Mouse (Mus musculus) macrophage (primary cell): ENCODE results near the gene Wdr18. TPM values are rescaled to one million over a fixed set of nuclear protein-coding genes. Genes with fewer than 3 reads are reported as not detected.

Source experiments
- H3K27ac ChIP-seq: fragments of 350-480 bp; formaldehyde crosslinking; 2 replicates; pipeline ENCODE4 v1.9.0; 2021
- H3K36me3 ChIP-seq: fragments of 350-480 bp; formaldehyde crosslinking; 2 replicates; pipeline ENCODE4 v1.9.0; 2021; ENCODE audit errors: inconsistent target
- H3K4me3 ChIP-seq: fragments of 350-480 bp; formaldehyde crosslinking; 2 replicates; pipeline ENCODE4 v1.9.0; 2021; ENCODE audit errors: inconsistent target
- H3K79me2 ChIP-seq: fragments of 350-480 bp; formaldehyde crosslinking; 2 replicates; pipeline ENCODE4 v1.9.0; 2021; ENCODE audit errors: inconsistent target
- WGBS: methylation state at CpG from one replicate; pipeline ENCODE4 v1.1.7; 2026; ENCODE audit warnings: inconsistent platforms; ENCODE audit not compliant: missing documents; 5-methylcytosine and 5-hydroxymethylcytosine counted together
- polyA plus RNA-seq: library from polyadenylated mRNA; stranded (reverse); fragments of 250-400 nt; gene quantifications from 3 replicates; pipeline ENCODE4 v1.2.4, GENCODE M21; 2018; ENCODE audit warnings: inconsistent platforms

The Wdr18 gene
- polyA plus RNA-seq, 1 experiment from 2014 or later: 11.4 TPM

- 7% methylated on average over 35 of the region's 35 CpGs for WGBS
- Histone ChIP-seq H3K79me2 (no peaks in the 10 kb centered on the region; the same call in 1 of the 2 replicates), H3K27ac (peak overlapping the region; percentile 57), H3K36me3 (peaks cover 17% of the 10 kb centered on the region; the same call in 1 of the 2 replicates), H3K4me3 (peak overlapping the region; percentile 81)
Observed at GRCm38 (mm10) chr10:79997034-79997760, 37.2 kb downstream of the Wdr18 start.

- H3K27ac ChIP-seq: no peak overlapping the region
Observed at GRCm38 (mm10) chr10:79997819-79998218, 37.9 kb downstream of the Wdr18 start.

DNA sequence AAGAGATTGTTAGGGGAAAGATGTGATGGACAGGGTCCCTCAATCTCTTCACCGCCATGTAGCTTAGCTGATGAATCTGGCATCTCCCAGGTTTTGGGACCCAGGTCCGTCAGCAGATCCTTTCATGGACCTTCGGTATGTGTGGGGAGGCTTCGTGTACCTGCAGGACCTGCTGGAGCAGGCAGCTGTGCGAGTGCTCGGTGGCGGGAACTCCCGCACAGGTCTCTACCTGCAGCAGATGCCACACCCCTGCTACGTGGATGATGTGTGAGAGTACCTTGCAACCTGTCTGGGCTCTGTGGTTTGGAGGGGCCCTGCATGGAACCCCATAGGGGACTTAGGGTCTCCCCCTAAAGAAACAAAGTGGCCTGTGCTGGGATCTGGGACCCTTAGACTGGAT is 42.0 kb downstream of the Wdr18 start:
- peaks cover 37% of the 10 kb centered on the region; the same call in 1 of the 2 replicates for H3K36me3 ChIP-seq
- H3K27ac ChIP-seq: no peak overlapping the region
- H3K79me2 ChIP-seq: no peaks in the 10 kb centered on the region; the same call in 1 of the 2 replicates
- no peak overlapping the region for H3K4me3 ChIP-seq
- WGBS: 100% methylated on average over 8 of the region's 9 CpGs

More at GRCm38 (mm10) chr10:79997819-79998218, 37.9 kb downstream of the Wdr18 start:
- Histone ChIP-seq H3K79me2 (no peaks in the 10 kb centered on the region; the same call in 1 of the 2 replicates), H3K36me3 (peaks cover 20% of the 10 kb centered on the region; the same call in 1 of the 2 replicates), H3K4me3 (no peak overlapping the region)
- WGBS: 89% methylated on average over 15 of the region's 15 CpGs

DNA sequence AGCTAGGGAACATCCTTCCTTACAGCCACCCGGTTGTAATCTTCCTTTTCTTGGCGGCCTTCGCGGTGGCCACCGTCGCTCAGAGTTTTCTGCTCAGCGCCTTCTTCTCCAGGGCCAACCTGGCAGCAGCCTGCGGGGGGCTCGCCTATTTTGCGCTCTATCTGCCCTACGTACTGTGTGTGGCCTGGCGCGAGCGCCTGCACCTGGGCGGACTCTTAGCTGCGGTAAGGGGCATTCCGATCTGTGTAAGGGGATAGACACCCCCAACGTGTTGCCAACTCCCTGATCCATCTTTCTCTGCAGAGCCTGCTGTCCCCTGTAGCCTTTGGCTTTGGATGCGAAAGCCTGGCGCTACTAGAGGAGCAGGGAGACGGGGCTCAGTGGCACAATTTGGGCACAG is 42.9 kb downstream of the Wdr18 start:
- no peak overlapping the region for H3K27ac ChIP-seq
- H3K4me3 ChIP-seq: no peak overlapping the region
- 92% methylated on average over 20 of the region's 21 CpGs for WGBS
- H3K79me2 ChIP-seq: no peaks in the 10 kb centered on the region; the same call in 1 of the 2 replicates
- peaks cover 44% of the 10 kb centered on the region; the same call in 1 of the 2 replicates for H3K36me3 ChIP-seq

- Histone ChIP-seq H3K4me3 (no peak overlapping the region), H3K79me2 (no peaks in the 10 kb centered on the region), H3K27ac (no peak overlapping the region), H3K36me3 (peaks cover 52% of the 10 kb centered on the region)
- 89% methylated on average over 9 of the region's 9 CpGs for WGBS
Observed at GRCm38 (mm10) chr10:80003374-80004232, 43.7 kb downstream of the Wdr18 start.

DNA sequence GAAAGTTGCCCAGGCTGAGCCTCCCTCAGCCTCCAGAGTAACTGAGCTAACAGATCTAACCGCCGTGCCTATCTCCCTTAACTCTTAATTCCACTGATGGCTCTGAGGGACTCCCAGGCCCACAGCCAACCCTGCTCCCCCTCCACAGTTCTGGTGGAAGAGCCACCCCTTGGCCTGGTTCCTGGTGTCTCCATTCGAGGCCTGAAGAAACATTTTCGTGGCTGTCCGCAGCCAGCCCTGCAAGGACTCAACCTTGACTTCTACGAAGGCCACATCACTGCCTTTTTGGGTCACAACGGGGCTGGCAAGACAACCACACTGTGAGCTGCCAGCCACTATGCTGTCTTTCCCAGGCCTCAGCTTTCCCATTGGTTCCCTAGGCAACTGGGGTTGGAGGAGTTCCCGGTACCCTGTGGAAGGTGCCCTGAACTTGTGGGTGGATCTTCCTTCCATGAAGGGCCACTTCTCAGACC is 44.3 kb downstream of the Wdr18 start:
- Histone ChIP-seq H3K79me2 (no peaks in the 10 kb centered on the region), H3K36me3 (peaks cover 56% of the 10 kb centered on the region), H3K27ac (no peak overlapping the region), H3K4me3 (no peak overlapping the region)
- 92% methylated on average over 6 of the region's 8 CpGs for whole genome bisulfite sequencing

GRCm38 (mm10) chr10:80011740-80012139 is 51.8 kb downstream of the Wdr18 start:
- peaks cover 52% of the 10 kb centered on the region for H3K36me3 ChIP-seq
- H3K79me2 ChIP-seq: peaks cover 3% of the 10 kb centered on the region
- 94% methylated on average over 6 of the region's 6 CpGs for WGBS
- no peak overlapping the region for H3K27ac ChIP-seq
- no peak overlapping the region for H3K4me3 ChIP-seq

DNA sequence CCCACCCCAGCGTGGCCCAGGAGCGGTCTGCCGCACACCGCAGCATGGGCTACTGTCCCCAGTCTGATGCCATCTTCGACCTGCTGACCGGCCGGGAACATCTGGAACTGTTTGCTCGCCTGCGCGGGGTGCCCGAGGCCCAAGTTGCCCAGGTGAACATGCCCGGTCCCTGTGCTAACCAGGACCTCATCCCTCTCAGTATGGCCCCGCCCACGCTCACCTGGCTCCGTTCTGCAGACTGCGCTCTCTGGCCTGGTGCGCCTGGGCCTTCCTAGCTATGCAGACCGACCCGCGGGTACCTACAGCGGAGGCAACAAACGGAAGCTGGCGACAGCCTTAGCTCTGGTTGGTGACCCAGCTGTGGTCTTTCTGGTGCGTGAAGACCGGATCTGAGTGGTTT is 53.7 kb downstream of the Wdr18 start:
- Histone ChIP-seq H3K36me3 (peaks cover 35% of the 10 kb centered on the region), H3K27ac (no peak overlapping the region), H3K79me2 (peaks cover 22% of the 10 kb centered on the region), H3K4me3 (no peak overlapping the region)
- 96% methylated on average over 25 of the region's 25 CpGs for WGBS

- H3K36me3 ChIP-seq: peaks cover 31% of the 10 kb centered on the region
Observed at GRCm38 (mm10) chr10:80014484-80015290, 54.7 kb downstream of the Wdr18 start.

DNA sequence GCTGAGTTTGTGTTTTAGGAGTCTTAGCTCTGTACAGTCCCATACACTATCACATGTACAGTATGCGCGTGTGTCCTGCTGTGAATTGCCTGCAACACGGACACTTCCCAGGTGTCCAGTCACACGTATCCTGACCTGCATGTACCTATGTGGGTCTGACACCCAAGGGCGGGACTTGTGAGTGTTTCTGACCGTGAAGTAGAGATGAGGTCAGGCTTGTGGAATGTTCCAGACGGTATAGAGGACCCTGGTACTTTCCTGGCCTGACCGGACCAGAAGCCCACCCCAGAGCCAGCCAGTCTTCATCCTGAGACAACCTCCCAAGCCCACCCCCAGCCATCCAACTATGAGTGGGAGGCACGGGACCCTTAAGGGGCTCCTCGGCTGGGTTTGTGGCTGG is 55.6 kb downstream of the Wdr18 start:
- Histone ChIP-seq H3K36me3 (peaks cover 29% of the 10 kb centered on the region; the same call in 1 of the 2 replicates), H3K79me2 (peaks cover 41% of the 10 kb centered on the region), H3K4me3 (no peak overlapping the region), H3K27ac (peak overlapping the region; percentile 97; the same call in 1 of the 2 replicates)
- 89% methylated on average over 10 of the region's 10 CpGs for WGBS

More at GRCm38 (mm10) chr10:80014484-80015290, 54.7 kb downstream of the Wdr18 start:
- H3K4me3 ChIP-seq: no peak overlapping the region
- H3K79me2 ChIP-seq: peaks cover 32% of the 10 kb centered on the region
- H3K27ac ChIP-seq: no peak overlapping the region
- 81% methylated on average over 24 of the region's 28 CpGs for WGBS

- WGBS: 0% methylated on average over 11 of the region's 11 CpGs
- Histone ChIP-seq H3K4me3 (peak within 1 kb of the TSS; percentile 90), H3K27ac (peak within 1 kb of the TSS; percentile 97), H3K36me3 (peaks cover 31% of the 10 kb centered on the region; the same call in 1 of the 2 replicates), H3K79me2 (peaks cover 51% of the 10 kb centered on the region)
Observed at GRCm38 (mm10) chr10:80016511-80016910, 56.6 kb downstream of the Wdr18 start, which contains the start of gene Arhgap45. Gene Arhgap45, plus strand, starts transcription at chr10:80016653.

- H3K27ac ChIP-seq: peak overlapping the region; percentile 97
- peak overlapping the region; percentile 90 for H3K4me3 ChIP-seq
- peaks cover 55% of the 10 kb centered on the region for H3K79me2 ChIP-seq
- H3K36me3 ChIP-seq: peaks cover 31% of the 10 kb centered on the region; the same call in 1 of the 2 replicates
- 0% methylated on average over 10 of the region's 10 CpGs for WGBS
Observed at GRCm38 (mm10) chr10:80016931-80017330, 57.0 kb downstream of the Wdr18 start.

DNA sequence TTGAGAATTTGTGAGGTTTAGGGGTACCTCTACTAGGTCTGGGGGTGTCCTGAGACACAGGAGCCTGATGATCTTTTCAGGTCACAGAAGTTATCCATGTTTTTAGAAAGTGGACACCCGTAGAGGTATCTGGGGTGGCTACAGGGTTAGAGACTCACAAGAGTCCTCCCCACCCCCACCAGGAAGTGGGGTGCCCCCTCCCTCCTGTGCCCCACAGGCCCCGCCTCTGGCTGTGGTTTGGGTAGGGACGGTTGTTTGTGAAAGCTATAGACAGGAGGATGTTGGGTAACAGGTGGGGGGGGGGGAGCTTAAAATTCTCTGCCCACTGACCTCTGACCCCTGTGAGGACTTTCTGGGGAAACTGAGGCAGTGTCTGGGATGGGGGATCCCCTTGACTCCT is 57.4 kb downstream of the Wdr18 start:
- 0% methylated on average over 1 of the region's 3 CpGs for WGBS

DNA sequence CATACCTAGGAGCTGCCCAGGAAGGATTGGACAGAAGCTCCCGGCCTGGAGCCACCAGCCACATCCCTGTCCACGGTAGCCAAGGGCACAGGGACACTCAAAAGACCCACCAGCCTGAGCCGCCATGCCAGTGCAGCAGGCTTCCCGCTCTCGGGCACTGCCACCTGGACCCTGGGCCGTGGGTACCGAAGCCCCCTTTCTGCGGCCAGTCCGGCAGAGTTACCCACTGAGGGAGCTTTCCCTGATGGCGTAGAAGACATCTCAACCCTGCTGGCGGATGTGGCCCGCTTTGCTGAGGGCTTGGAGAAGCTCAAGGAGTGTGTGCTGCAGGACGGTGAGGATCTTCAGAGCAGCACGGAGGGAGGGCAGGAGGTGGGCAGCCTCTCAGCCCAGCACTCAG is 57.8 kb downstream of the Wdr18 start:
- peaks cover 63% of the 10 kb centered on the region for H3K79me2 ChIP-seq
- peaks cover 35% of the 10 kb centered on the region; the same call in 1 of the 2 replicates for H3K36me3 ChIP-seq
- WGBS: 2% methylated on average over 13 of the region's 14 CpGs
- H3K4me3 ChIP-seq: peak overlapping the region; percentile 90
- peak overlapping the region; percentile 97 for H3K27ac ChIP-seq

More for the DNA sequence above, 57.4 kb downstream of the Wdr18 start:
- Histone ChIP-seq H3K79me2 (peaks cover 59% of the 10 kb centered on the region), H3K4me3 (peak overlapping the region; percentile 90), H3K27ac (peak overlapping the region; percentile 97), H3K36me3 (peaks cover 31% of the 10 kb centered on the region; the same call in 1 of the 2 replicates)
